15 mouse cellular contexts compared by ENCODE assay signal in the genomic region with DNA sequence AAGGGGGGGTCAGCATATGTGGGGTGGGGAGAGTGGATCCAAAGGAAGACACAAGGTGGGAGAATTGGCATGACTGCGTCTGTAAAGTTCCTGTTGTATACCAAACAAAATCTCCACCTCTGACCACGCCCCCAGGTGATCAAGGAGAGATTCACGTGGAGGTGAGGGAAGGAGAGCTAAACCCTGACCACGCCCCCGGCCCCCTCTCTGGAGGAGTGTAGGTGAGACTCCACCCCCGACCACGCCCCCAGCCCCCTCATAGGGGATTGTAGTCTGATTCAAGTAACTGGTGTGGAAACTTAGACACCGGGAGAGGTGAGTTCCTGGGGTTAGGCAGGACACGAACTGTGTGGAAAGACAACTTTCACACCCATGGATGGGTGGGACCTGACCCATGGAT. TPM values are rescaled to one million over a fixed set of nuclear protein-coding genes. Genes with fewer than 3 reads are reported as not detected.
DNase-seq lines count a peak whose midpoint lies in the region; ATAC-seq and TF ChIP-seq lines count a peak whose summit lies in the region.
"Had no signal": no experiment of that assay in that cellular context is flagged by ENCODE, and none has a peak within 500 bp of the region (broad histone marks: within the 10 kb centered on the region; RNA-seq: fewer than 3 reads in every experiment).

No protein-coding gene starts in this region.

- peaks cover 54% of the 10 kb centered on the region for H3K4me1 ChIP-seq in heart, embryonic 16.5 days (ENCODE audit: control insufficient read depth, insufficient read depth, low read length)
- H3K4me1 ChIP-seq in lung, embryonic 16.5 days (replicated peaks; ENCODE audit: control insufficient read depth, insufficient read depth, low read length) = peaks cover 58% of the 10 kb centered on the region
- peaks cover 55% of the 10 kb centered on the region for H3K4me1 ChIP-seq in lung, adult 2 months (ENCODE audit: control insufficient read depth, insufficient read depth, low read length)
- H3K4me1 ChIP-seq in ES-Bruce4 (ENCODE audit: control insufficient read depth, insufficient read depth, low read length) = peaks cover 12% of the 10 kb centered on the region
- peaks cover 32% of the 10 kb centered on the region for H3K4me1 ChIP-seq in embryonic facial prominence, embryonic 11.5 days (ENCODE audit: control insufficient read depth, insufficient read depth, low read length)

- TF ChIP-seq POLR2A in lung, adult 2 months (IDR thresholded peaks at IDR 0.05; ENCODE audit: borderline replicate concordance, extremely low read depth, low read depth, low read length) = no peak
- no peak for TF ChIP-seq POLR2A in ES-Bruce4 (IDR thresholded peaks at IDR 0.05; ENCODE audit: insufficient read depth, low read length)

- no peak for TF ChIP-seq CTCF in lung, adult 2 months (IDR thresholded peaks at IDR 0.05; ENCODE audit: insufficient read depth, low read length)
- no peak for TF ChIP-seq CTCF in ES-Bruce4 (IDR thresholded peaks at IDR 0.05; ENCODE audit: low read depth, low read length)

- H3K4me2 ChIP-seq in heart, embryonic 16.5 days (ENCODE audit: low read depth, low read length) = no peak overlapping the region
- no peak overlapping the region for H3K4me2 ChIP-seq in lung, embryonic 16.5 days (ENCODE audit: low read depth, low read length)
- no peak overlapping the region for H3K4me2 ChIP-seq in embryonic facial prominence, embryonic 11.5 days (ENCODE audit: low read depth, low read length)

- no peak overlapping the region for H3K9ac ChIP-seq in heart, embryonic 16.5 days (ENCODE audit: low read length)
- peak overlapping the region; percentile 7; the same call in 1 of the 2 replicates for H3K9ac ChIP-seq in lung, embryonic 16.5 days (ENCODE audit: low read length)
- no peak overlapping the region for H3K9ac ChIP-seq in ES-Bruce4 (ENCODE audit: low read depth, poor library complexity, severe bottlenecking)
- H3K9ac ChIP-seq in embryonic facial prominence, embryonic 11.5 days (replicated peaks; ENCODE audit: low read length) = no peak overlapping the region
- H3K9ac ChIP-seq: liver, embryonic 15.5 days had no signal

- peak overlapping the region; percentile 4; the same call in 1 of the 2 replicates for H3K27ac ChIP-seq in heart, embryonic 16.5 days (ENCODE audit: low read length)
- H3K27ac ChIP-seq in lung, embryonic 16.5 days (ENCODE audit: low read length) = no peak overlapping the region
- H3K27ac ChIP-seq in ES-Bruce4 (ENCODE audit: insufficient read depth, low read length) = no peak overlapping the region
- H3K27ac ChIP-seq in embryonic facial prominence, embryonic 11.5 days (replicated peaks; ENCODE audit: low read depth, low read length) = 0 out of 2 replicates have a peak overlapping the region, but pooled peaks have one; percentile 16

- no peak overlapping the region for H3K4me3 ChIP-seq in heart, embryonic 16.5 days (ENCODE audit: low read length)
- H3K4me3 ChIP-seq in lung, embryonic 16.5 days (ENCODE audit: low read length) = no peak overlapping the region
- no peak overlapping the region for H3K4me3 ChIP-seq in lung, adult 2 months (replicated peaks; ENCODE audit: extremely low read depth, low read depth, low read length)
- H3K4me3 ChIP-seq in ES-Bruce4 (ENCODE audit: low read depth, low read length) = 0 out of 2 replicates have a peak overlapping the region, but pooled peaks have one; percentile 4
- H3K4me3 ChIP-seq in embryonic facial prominence, embryonic 11.5 days (ENCODE audit: low read depth, low read length) = no peak overlapping the region
- H3K4me3 ChIP-seq: liver, embryonic 15.5 days; megakaryocyte, embryonic 14.5 days had no signal

- 44% methylated on average over 9 of the region's 9 CpGs for WGBS in heart, embryonic 16.5 days
- WGBS in lung, embryonic 16.5 days = 29% methylated on average over 9 of the region's 9 CpGs
- 45% methylated on average over 9 of the region's 9 CpGs for WGBS in lung, adult 2 months
- WGBS in embryonic facial prominence, embryonic 11.5 days = 15% methylated on average over 9 of the region's 9 CpGs

- no peaks in the 10 kb centered on the region for H3K27me3 ChIP-seq in heart, embryonic 16.5 days (ENCODE audit: control insufficient read depth, insufficient read depth, low read length)
- no peaks in the 10 kb centered on the region for H3K27me3 ChIP-seq in lung, embryonic 16.5 days (ENCODE audit: control insufficient read depth, insufficient read depth, low read depth, low read length)
- H3K27me3 ChIP-seq in ES-Bruce4 (ENCODE audit: control insufficient read depth, insufficient read depth, low read length, poor library complexity, severe bottlenecking) = no peaks in the 10 kb centered on the region
- H3K27me3 ChIP-seq in embryonic facial prominence, embryonic 11.5 days (ENCODE audit: control insufficient read depth, insufficient read depth, low read length) = peaks cover 2% of the 10 kb centered on the region; the same call in 1 of the 2 replicates
- H3K27me3 ChIP-seq: megakaryocyte, embryonic 14.5 days had no signal

- no peaks in the 10 kb centered on the region for H3K9me3 ChIP-seq in heart, embryonic 16.5 days (replicated peaks; ENCODE audit: control insufficient read depth, low read length)
- H3K9me3 ChIP-seq in lung, embryonic 16.5 days (ENCODE audit: control insufficient read depth, low read length) = no peaks in the 10 kb centered on the region
- H3K9me3 ChIP-seq in ES-Bruce4 (replicated peaks; ENCODE audit: control insufficient read depth, insufficient read depth, low read length, poor library complexity, severe bottlenecking) = no peaks in the 10 kb centered on the region
- no peaks in the 10 kb centered on the region for H3K9me3 ChIP-seq in embryonic facial prominence, embryonic 11.5 days (replicated peaks; ENCODE audit: control insufficient read depth, low read length)
- H3K9me3 ChIP-seq: forebrain, embryonic 10.5 days; liver, embryonic 15.5 days; megakaryocyte, embryonic 14.5 days had no signal

- ATAC-seq in heart, embryonic 16.5 days (replicated peaks; ENCODE audit: extremely low read depth, insufficient read depth, low FRiP score) = no peak
- ATAC-seq in lung, embryonic 16.5 days (ENCODE audit: low read depth) = no peak
- ATAC-seq in embryonic facial prominence, embryonic 11.5 days (replicated peaks; ENCODE audit: insufficient number of reproducible peaks, low FRiP score, low TSS enrichment, low read depth) = no peak
- ATAC-seq in erythroid progenitor cell, adult 5-6 weeks (replicated peaks; ENCODE audit: low FRiP score, poor library complexity, severe bottlenecking) = no peak

- TF ChIP-seq EP300 in ES-Bruce4 (IDR thresholded peaks at IDR 0.05; ENCODE audit: insufficient read depth, low read depth, low read length) = no peak

- DNase-seq in heart, adult 18-20 months = no peak
- no peak for DNase-seq in lung, adult 2 months
- no peak for DNase-seq in embryonic facial prominence, embryonic 11.5 days (ENCODE audit: low spot score)
- no peak for DNase-seq in adrenal gland, adult 18-20 months (ENCODE audit: low spot score in 2 of 2)
- DNase-seq: cerebellum, adult 9-11 months; kidney, adult 18-20 months; right cerebral cortex, postnatal 14 days had no signal

- H3K36me3 ChIP-seq in heart, embryonic 16.5 days (ENCODE audit: control insufficient read depth, insufficient read depth) = peaks cover 42% of the 10 kb centered on the region
- H3K36me3 ChIP-seq in lung, embryonic 16.5 days (ENCODE audit: control insufficient read depth, insufficient read depth, low read length) = peaks cover 47% of the 10 kb centered on the region
- no peaks in the 10 kb centered on the region for H3K36me3 ChIP-seq in ES-Bruce4 (ENCODE audit: control insufficient read depth, insufficient read depth, low read length, poor library complexity, severe bottlenecking)
- H3K36me3 ChIP-seq in embryonic facial prominence, embryonic 11.5 days (replicated peaks; ENCODE audit: control insufficient read depth, insufficient read depth, low read depth, low read length) = no peaks in the 10 kb centered on the region

RNA-seq across cellular contexts. Expression of a gene that starts 11.2 kb away (rescaled TPM):
- 5.0 and 9.2 TPM in 2 replicates for polyA plus RNA-seq in heart, embryonic 16.5 days (2015; fragmentation: Nextera tagmentation; extraction: Ambion mirVana)
- total RNA-seq in heart, adult 18-20 months (2021) = 1 to 10 TPM; 1.9 to 2.2 TPM
- polyA plus RNA-seq in lung, embryonic 16.5 days (2015; fragmentation: Nextera tagmentation; extraction: Ambion mirVana) = 7.9 and 9.0 TPM in 2 replicates
- polyA plus RNA-seq in lung, adult 2 months (2012; rRNA removed) = 8.8 and 10.1 TPM in 2 replicates
- 4.8 and 5.3 TPM in 2 replicates for polyA plus RNA-seq in ES-Bruce4 (2011; ENCODE audit: insufficient read depth, insufficient read length, low read depth, missing spikeins)
- polyA plus RNA-seq in embryonic facial prominence, embryonic 11.5 days (2014; fragmentation: Nextera tagmentation; extraction: Ambion mirVana) = 3.4 and 4.1 TPM in 2 replicates
- total RNA-seq in erythroid progenitor cell, adult 5-6 weeks (2015; ENCODE audit: low replicate concordance) = 5.4 and 7.5 TPM in 2 replicates
- total RNA-seq in erythroid progenitor cell, adult 5-6 weeks (2017; ENCODE audit: low replicate concordance) = 4.2 TPM in 1 of 2 replicates, not detected in the other
- 1 to 10 TPM; 1.1 to 1.2 TPM for total RNA-seq in adrenal gland, adult 18-20 months (2021)

RNA-seq across cellular contexts. Expression of a gene that starts 15.3 kb away (rescaled TPM):
- 0.55 and 0.83 TPM in 2 replicates for polyA plus RNA-seq in heart, embryonic 16.5 days (2015; fragmentation: Nextera tagmentation; extraction: Ambion mirVana)
- under 1 TPM in 1 of 2 experiments, not detected in 1; 0.51 TPM for total RNA-seq in heart, adult 18-20 months (2021)
- 1.2 and 1.7 TPM in 2 replicates for polyA plus RNA-seq in lung, embryonic 16.5 days (2015; fragmentation: Nextera tagmentation; extraction: Ambion mirVana)
- polyA plus RNA-seq in lung, adult 2 months (2012; rRNA removed) = 3.6 and 5.9 TPM in 2 replicates
- 1.1 TPM in 1 of 2 replicates, not detected in the other for polyA plus RNA-seq in ES-Bruce4 (2011; ENCODE audit: insufficient read depth, insufficient read length, low read depth, missing spikeins)
- polyA plus RNA-seq in embryonic facial prominence, embryonic 11.5 days (2014; fragmentation: Nextera tagmentation; extraction: Ambion mirVana) = 0.63 TPM in 1 of 2 replicates, not detected in the other
- total RNA-seq in erythroid progenitor cell, adult 5-6 weeks (2015; ENCODE audit: low replicate concordance) = not detected in 2 replicates
- total RNA-seq in erythroid progenitor cell, adult 5-6 weeks (2017; ENCODE audit: low replicate concordance) = not detected in 2 replicates
- 1 to 10 TPM; 1.4 to 2.6 TPM for total RNA-seq in adrenal gland, adult 18-20 months (2021)
- total RNA-seq: granulocyte monocyte progenitor cell, adult 5-6 weeks had no signal
- polyA plus RNA-seq: liver, embryonic 15.5 days had no signal

RNA-seq across cellular contexts. Expression of a gene that starts 19.8 kb away (rescaled TPM):
- 2.1 and 2.6 TPM in 2 replicates for polyA plus RNA-seq in heart, embryonic 16.5 days (2015; fragmentation: Nextera tagmentation; extraction: Ambion mirVana)
- total RNA-seq in heart, adult 18-20 months (2021) = 1 to 10 TPM in 1 of 2 experiments, under 1 TPM in 1; 0.65 to 2.3 TPM
- 3.0 and 3.1 TPM in 2 replicates for polyA plus RNA-seq in lung, embryonic 16.5 days (2015; fragmentation: Nextera tagmentation; extraction: Ambion mirVana)
- polyA plus RNA-seq in lung, adult 2 months (2012; rRNA removed) = 3.7 and 6.3 TPM in 2 replicates
- 1.5 TPM in 1 of 2 replicates, not detected in the other for polyA plus RNA-seq in ES-Bruce4 (2011; ENCODE audit: insufficient read depth, insufficient read length, low read depth, missing spikeins)
- 2.5 and 4.1 TPM in 2 replicates for polyA plus RNA-seq in embryonic facial prominence, embryonic 11.5 days (2014; fragmentation: Nextera tagmentation; extraction: Ambion mirVana)
- 2.1 and 4.3 TPM in 2 replicates for total RNA-seq in erythroid progenitor cell, adult 5-6 weeks (2015; ENCODE audit: low replicate concordance)
- total RNA-seq in erythroid progenitor cell, adult 5-6 weeks (2017; ENCODE audit: low replicate concordance) = not detected in 2 replicates
- total RNA-seq in adrenal gland, adult 18-20 months (2021) = 1 to 10 TPM; 1.5 to 1.9 TPM

RNA-seq across cellular contexts. Expression of a gene that starts 19.9 kb away (rescaled TPM):
- polyA plus RNA-seq in heart, embryonic 16.5 days (2015; fragmentation: Nextera tagmentation; extraction: Ambion mirVana) = 83.4 and 86.2 TPM in 2 replicates
- 10 to 100 TPM; 49.9 to 59.6 TPM for total RNA-seq in heart, adult 18-20 months (2021)
- polyA plus RNA-seq in lung, embryonic 16.5 days (2015; fragmentation: Nextera tagmentation; extraction: Ambion mirVana) = 71.4 and 73.1 TPM in 2 replicates
- polyA plus RNA-seq in lung, adult 2 months (2012; rRNA removed) = 79.2 and 83.4 TPM in 2 replicates
- polyA plus RNA-seq in ES-Bruce4 (2011; ENCODE audit: insufficient read depth, insufficient read length, low read depth, missing spikeins) = 52.9 and 70.3 TPM in 2 replicates
- polyA plus RNA-seq in embryonic facial prominence, embryonic 11.5 days (2014; fragmentation: Nextera tagmentation; extraction: Ambion mirVana) = 45.0 and 52.5 TPM in 2 replicates
- total RNA-seq in erythroid progenitor cell, adult 5-6 weeks (2015; ENCODE audit: low replicate concordance) = 8.8 TPM in 1 of 2 replicates, not detected in the other
- total RNA-seq in erythroid progenitor cell, adult 5-6 weeks (2017; ENCODE audit: low replicate concordance) = 4.0 and 17.2 TPM in 2 replicates
- total RNA-seq in adrenal gland, adult 18-20 months (2021) = 10 to 100 TPM; 49.1 to 50.5 TPM

RNA-seq across cellular contexts. Expression of a gene that starts 25.8 kb away (rescaled TPM):
- polyA plus RNA-seq in heart, embryonic 16.5 days (2015; fragmentation: Nextera tagmentation; extraction: Ambion mirVana) = 74.6 and 82.8 TPM in 2 replicates
- 10 to 100 TPM; 27.6 to 35.6 TPM for total RNA-seq in heart, adult 18-20 months (2021)
- 95.4 and 105 TPM in 2 replicates for polyA plus RNA-seq in lung, embryonic 16.5 days (2015; fragmentation: Nextera tagmentation; extraction: Ambion mirVana)
- 59.3 and 61.8 TPM in 2 replicates for polyA plus RNA-seq in lung, adult 2 months (2012; rRNA removed)
- 47.8 and 51.4 TPM in 2 replicates for polyA plus RNA-seq in ES-Bruce4 (2011; ENCODE audit: insufficient read depth, insufficient read length, low read depth, missing spikeins)
- polyA plus RNA-seq in embryonic facial prominence, embryonic 11.5 days (2014; fragmentation: Nextera tagmentation; extraction: Ambion mirVana) = 92.1 and 95.0 TPM in 2 replicates
- 235 and 246 TPM in 2 replicates for total RNA-seq in erythroid progenitor cell, adult 5-6 weeks (2015; ENCODE audit: low replicate concordance)
- total RNA-seq in erythroid progenitor cell, adult 5-6 weeks (2017; ENCODE audit: low replicate concordance) = 247 and 266 TPM in 2 replicates
- 10 to 100 TPM; 35.1 to 35.2 TPM for total RNA-seq in adrenal gland, adult 18-20 months (2021)

Comparison
In these comparisons a context has a peak if more than half of its experiments do, and no peak if none do; other contexts are left out.
1. H3K27ac ChIP-seq: peak in heart, embryonic 16.5 days (single experiment) and embryonic facial prominence, embryonic 11.5 days (single experiment); none in lung, embryonic 16.5 days (single experiment) and ES-Bruce4 (single experiment).